Mouse (Mus musculus) forebrain, embryonic 10.5 days (tissue): Measurements from ENCODE around the gene Olfr1375. TPM values are rescaled to one million over a fixed set of nuclear protein-coding genes. Genes with fewer than 3 reads are reported as not detected.
"Not testable (repeated sequence)": the region's sequence is repeated elsewhere in the genome, so short reads cannot be mapped to it uniquely, and the experiment has no call there.

Source experiments
- DNase-seq: peaks from one replicate; pipeline ENCODE4 v3.0.0-alpha.2; 2017; ENCODE audit warnings: low spot score; ENCODE audit errors: extremely low spot score
- H3K27ac ChIP-seq: fragments of 300-500 bp; sonication (generic); 2 replicates; pipeline ENCODE4 v1.5.1; 2016; ENCODE audit warnings: mild to moderate bottlenecking
- H3K27me3 ChIP-seq: fragments of 300-500 bp; sonication (generic); 2 replicates; pipeline ENCODE4 v1.6.1; 2016; ENCODE audit warnings: mild to moderate bottlenecking; ENCODE audit not compliant: poor library complexity, severe bottlenecking
- H3K36me3 ChIP-seq: fragments of 300-500 bp; sonication (generic); replicated peaks from 2 replicates; pipeline ENCODE4 v1.6.1; 2016; ENCODE audit warnings: mild to moderate bottlenecking, moderate library complexity
- H3K4me1 ChIP-seq: fragments of 300-500 bp; sonication (generic); 2 replicates; pipeline ENCODE4 v1.6.1; 2016
- H3K4me3 ChIP-seq: fragments of 300-500 bp; sonication (generic); 2 replicates; pipeline ENCODE4 v1.5.1; 2016; ENCODE audit warnings: mild to moderate bottlenecking, moderate library complexity
- H3K9me3 ChIP-seq: fragments of 300-500 bp; sonication (generic); 2 replicates; pipeline ENCODE4 v1.6.1; 2016; ENCODE audit warnings: mild to moderate bottlenecking, moderate library complexity
- WGBS: fragments of 180-500 bp; shearing (Covaris S2); methylation state at CpG from one replicate; pipeline ENCODE4 v1.1.7; 2016; 5-methylcytosine and 5-hydroxymethylcytosine counted together
- polyA plus RNA-seq: library from polyadenylated mRNA; unstranded; fragments of >200 nt; fragmentation: Nextera tagmentation; extraction: Ambion mirVana; gene quantifications from 2 replicates; pipeline ENCODE4 v1.2.1, GENCODE M21; 2016

Olfr1375 gene
- not detected in 2 replicates for polyA plus RNA-seq

DNA sequence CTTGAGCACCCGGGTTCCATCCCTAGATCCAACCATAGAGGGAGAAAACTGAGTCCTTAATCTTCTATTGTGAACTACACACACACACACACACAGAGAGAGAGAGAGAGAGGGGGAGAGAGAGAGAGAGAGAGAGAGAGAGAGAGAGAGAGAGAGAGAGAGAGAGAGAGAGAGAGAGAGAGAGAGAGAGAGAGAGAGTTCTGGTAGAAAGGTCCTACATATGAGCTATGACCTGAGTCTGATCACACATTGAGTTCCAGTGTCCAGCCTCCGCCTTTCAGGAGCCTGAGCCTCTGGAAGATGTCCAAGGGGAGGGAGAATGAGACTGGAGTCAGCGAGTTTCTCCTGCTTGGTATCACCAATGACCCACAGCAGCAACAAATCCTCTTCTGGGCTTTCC lies at the start of gene Olfr1375:
Gene Olfr1375 (plus strand): TSS at position 301 of the 400 bp plus-strand sequence.
- H3K9me3 ChIP-seq, H3K36me3 ChIP-seq, H3K27ac ChIP-seq, H3K27me3 ChIP-seq, DNase-seq, H3K4me3 ChIP-seq, H3K4me1 ChIP-seq: not testable (repeated sequence)
- 83% methylated on average over 3 of the region's 3 CpGs for WGBS

DNA sequence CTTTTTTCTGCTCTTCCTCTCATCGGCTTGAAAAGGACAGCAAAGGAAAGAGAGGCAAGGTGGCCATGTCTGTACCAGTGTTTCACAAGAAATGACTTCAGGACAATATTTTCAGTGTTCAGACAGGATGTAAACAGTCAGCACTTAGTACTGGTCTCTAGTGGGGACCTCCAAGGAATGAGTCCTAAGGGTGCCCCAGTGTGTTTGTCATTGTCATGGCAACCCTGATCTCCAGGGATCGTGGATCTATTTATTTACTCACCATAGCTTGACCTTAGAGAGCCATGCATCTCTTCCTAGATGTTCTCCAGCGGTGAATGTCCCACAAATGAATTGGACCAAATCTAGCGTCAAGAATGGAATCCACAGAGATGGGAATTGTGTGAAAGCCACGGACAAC lies 44.6 kb upstream of the Olfr1375 start, which contains the start of gene Olfr51:
Gene Olfr51 (plus strand): TSS at position 301 of the 400 bp plus-strand sequence.
- Histone ChIP-seq H3K27me3 (no peaks in the 10 kb centered on the region), H3K36me3 (no peaks in the 10 kb centered on the region), H3K9me3 (no peaks in the 10 kb centered on the region; the same call in 1 of the 2 replicates), H3K4me1 (no peaks in the 10 kb centered on the region), H3K4me3 (no peak within 1 kb of the TSS), H3K27ac (no peak within 1 kb of the TSS)
- WGBS: 86% methylated on average over 5 of the region's 5 CpGs
- no peak for DNase-seq

DNA sequence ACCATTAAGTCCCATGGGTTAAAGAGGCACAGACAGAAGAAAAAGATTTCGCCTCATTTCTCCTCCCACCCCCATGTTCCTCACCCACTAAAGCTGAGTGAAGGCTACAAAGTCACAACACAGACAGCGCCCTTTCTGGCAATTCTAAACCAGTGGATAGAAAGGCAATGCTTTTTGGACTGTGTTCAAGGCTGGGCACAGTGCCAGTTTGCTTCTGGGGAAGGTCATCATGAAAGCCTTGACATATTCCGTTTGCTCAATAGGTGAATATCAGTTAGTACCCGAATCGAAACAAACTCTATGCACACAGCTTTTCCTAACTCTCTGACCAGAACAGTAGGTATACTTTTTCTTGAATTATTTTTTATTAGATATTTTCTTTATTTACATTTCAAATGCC lies 36.1 kb upstream of the Olfr1375 start:
- no peak for DNase-seq
- Histone ChIP-seq H3K27me3 (no peaks in the 10 kb centered on the region), H3K4me3 (no peak overlapping the region), H3K9me3 (no peaks in the 10 kb centered on the region), H3K36me3 (no peaks in the 10 kb centered on the region), H3K4me1 (no peaks in the 10 kb centered on the region), H3K27ac (no peak overlapping the region)
- 94% methylated on average over 5 of the region's 5 CpGs for WGBS

DNA sequence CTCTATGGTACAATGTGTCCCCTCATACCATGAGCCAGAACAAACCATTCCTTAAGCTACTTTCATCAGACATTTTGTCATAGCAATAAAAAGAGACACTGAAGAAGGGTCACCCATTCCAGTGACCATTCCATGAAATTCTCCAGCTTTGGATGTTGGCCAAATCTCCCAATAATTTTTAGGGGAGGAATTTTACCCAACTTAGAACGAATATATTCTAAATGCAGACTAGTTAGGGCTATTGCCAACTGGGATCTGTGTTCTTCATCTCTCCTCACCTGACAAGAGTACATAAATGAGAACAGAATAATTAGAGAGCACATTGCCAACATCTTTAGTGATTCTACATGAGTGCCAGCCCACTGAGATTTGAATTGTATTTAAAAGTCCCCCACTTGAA lies 34.0 kb upstream of the Olfr1375 start, which contains the start of gene Olfr54:
Gene Olfr54 (plus strand): TSS at position 301 of the 400 bp plus-strand sequence.
- DNase-seq: no peak
- Histone ChIP-seq H3K36me3 (no peaks in the 10 kb centered on the region), H3K9me3 (no peaks in the 10 kb centered on the region), H3K27ac (no peak within 1 kb of the TSS), H3K27me3 (no peaks in the 10 kb centered on the region), H3K4me1 (no peaks in the 10 kb centered on the region), H3K4me3 (no peak within 1 kb of the TSS)
- 80% methylated on average over 1 of the region's 1 CpGs for WGBS

DNA sequence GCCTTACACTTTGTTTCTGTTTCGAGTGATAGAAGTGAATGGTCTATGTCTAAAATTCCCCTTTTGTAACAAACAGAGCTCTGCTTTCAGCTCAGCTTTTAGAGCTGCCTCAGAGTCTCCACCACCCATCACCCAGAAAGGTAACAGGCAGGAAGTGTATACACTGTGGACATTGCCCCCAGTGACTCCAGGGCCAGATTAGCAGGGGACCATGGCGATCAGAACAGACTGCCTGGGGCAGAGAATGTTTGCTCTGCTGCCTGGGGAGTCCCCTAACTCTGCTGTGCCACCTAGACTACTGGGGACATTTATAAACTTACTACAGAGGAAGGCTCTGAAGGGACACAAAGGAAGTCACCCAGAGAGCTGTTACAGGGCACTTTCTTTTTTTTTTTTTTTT lies 31.6 kb upstream of the Olfr1375 start:
- 50% methylated on average over 2 of the region's 2 CpGs for WGBS
- no peak overlapping the region for H3K27ac ChIP-seq
- no peaks in the 10 kb centered on the region for H3K27me3 ChIP-seq
- no peaks in the 10 kb centered on the region for H3K4me1 ChIP-seq
- no peaks in the 10 kb centered on the region for H3K9me3 ChIP-seq
- H3K4me3 ChIP-seq: no peak overlapping the region
- DNase-seq: no peak
- no peaks in the 10 kb centered on the region for H3K36me3 ChIP-seq

DNA sequence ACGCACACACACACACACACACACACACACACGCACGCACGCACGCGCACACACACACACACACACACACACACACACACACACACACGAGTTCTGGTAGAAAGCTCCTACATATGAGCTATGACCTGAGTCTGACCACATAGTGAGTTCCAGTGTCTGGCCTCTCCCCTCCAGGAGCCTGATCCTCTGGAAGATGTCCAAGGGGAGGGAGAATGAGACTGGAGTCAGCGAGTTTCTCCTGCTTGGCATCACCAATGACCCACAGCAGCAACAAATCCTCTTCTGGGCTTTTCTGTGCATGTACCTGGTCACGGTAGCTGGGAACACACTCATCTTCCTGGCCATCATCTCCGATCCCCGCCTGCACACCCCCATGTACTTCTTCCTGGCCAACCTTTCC lies 21.1 kb upstream of the Olfr1375 start:
- H3K4me1 ChIP-seq, DNase-seq, H3K9me3 ChIP-seq, H3K27ac ChIP-seq, H3K4me3 ChIP-seq, H3K27me3 ChIP-seq, H3K36me3 ChIP-seq: not testable (repeated sequence)
- 89% methylated on average over 11 of the region's 11 CpGs for WGBS

DNA sequence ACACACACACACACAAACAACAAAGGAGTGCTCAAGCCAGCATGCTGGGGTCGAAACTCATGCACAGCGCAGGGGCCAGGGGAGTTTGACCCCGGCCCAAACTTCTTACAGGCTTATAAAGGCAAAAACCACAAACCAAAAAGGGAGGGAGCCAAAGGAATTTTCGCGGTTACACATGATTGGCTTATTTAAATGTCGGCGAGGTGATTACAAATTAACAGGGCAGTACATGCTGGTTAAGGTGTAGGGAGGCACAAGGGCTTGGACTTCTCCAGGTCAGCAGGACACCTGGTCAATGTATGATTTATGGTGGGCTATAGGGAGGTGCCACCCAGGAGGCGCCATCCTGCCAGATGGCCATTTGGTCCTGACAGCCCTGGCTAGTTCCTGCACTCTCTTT lies 18.5 kb upstream of the Olfr1375 start:
- H3K27me3 ChIP-seq, H3K9me3 ChIP-seq, H3K4me3 ChIP-seq, H3K36me3 ChIP-seq, H3K4me1 ChIP-seq, DNase-seq, H3K27ac ChIP-seq: not testable (repeated sequence)
- 88% methylated on average over 8 of the region's 8 CpGs for WGBS

DNA sequence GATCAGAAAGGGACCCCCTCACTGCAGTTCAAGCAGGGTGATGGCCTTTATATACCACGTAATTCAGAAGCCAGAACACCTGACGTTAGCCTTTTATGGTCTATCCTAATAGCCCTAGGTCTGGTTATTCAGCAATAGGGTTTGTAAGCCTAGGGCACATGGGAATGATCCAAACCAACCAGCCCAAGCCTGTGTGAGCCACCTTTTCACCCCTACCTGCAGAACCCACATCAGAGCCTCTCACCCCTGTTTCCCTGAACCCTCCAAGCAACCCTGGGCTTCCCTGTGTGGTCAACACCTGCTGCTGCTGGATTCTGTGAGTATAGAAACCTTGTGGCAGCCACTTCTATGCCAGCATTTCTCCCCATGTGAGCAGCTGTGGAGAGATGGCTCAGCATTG lies 17.7 kb upstream of the Olfr1375 start:
- no peak for DNase-seq
- no peaks in the 10 kb centered on the region for H3K27me3 ChIP-seq
- no peaks in the 10 kb centered on the region for H3K4me1 ChIP-seq
- WGBS: 88% methylated on average over 2 of the region's 2 CpGs
- H3K36me3 ChIP-seq: no peaks in the 10 kb centered on the region
- no peak overlapping the region for H3K27ac ChIP-seq
- H3K4me3 ChIP-seq: no peak overlapping the region
- H3K9me3 ChIP-seq: no peaks in the 10 kb centered on the region

DNA sequence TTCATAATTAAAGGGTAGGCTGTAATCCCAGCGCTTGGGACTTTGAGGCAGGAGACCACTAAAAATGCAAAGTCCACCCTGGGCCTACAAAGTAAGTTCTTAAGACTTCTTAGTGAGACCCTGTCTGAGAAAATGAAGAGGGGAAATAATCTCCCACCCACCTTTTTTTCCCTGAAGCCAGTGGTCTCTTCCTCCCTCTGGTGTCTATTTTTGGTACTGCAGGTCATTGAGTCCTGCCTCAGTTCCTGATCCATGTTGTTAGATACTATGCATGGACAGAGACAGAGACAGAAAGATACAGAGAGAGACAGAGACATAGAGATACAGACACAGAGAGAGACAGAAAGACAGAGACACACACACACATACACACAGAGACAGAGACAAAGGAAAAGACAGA lies 15.1 kb upstream of the Olfr1375 start:
- 13% methylated on average over 1 of the region's 1 CpGs for WGBS
- H3K9me3 ChIP-seq: no peaks in the 10 kb centered on the region
- H3K27me3 ChIP-seq: no peaks in the 10 kb centered on the region
- no peaks in the 10 kb centered on the region for H3K4me1 ChIP-seq
- no peak overlapping the region for H3K27ac ChIP-seq
- H3K36me3 ChIP-seq: no peaks in the 10 kb centered on the region
- H3K4me3 ChIP-seq: no peak overlapping the region
- peak; percentile 16 for DNase-seq

DNA sequence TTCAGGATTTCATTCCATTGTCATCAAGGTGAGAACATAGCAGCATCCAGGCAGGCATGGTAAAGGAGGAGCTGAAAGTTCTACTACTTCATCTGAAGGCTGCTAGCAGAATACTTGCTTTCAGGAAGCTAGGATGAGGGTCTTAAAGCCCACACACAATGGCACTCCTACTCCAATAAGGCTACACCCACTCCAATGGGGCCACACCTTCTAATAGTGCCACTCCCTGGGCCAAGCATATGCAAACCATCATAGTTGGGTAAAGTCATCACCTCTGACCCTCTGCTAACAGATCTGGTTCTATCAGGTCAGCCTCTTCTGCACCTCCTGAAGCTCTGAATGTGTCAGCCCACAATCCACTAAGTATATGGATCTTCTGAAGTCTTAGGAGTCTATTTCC lies 13.8 kb upstream of the Olfr1375 start:
- H3K4me1 ChIP-seq, H3K4me3 ChIP-seq, H3K27ac ChIP-seq, H3K27me3 ChIP-seq, H3K9me3 ChIP-seq, H3K36me3 ChIP-seq, DNase-seq: not testable (repeated sequence)

DNA sequence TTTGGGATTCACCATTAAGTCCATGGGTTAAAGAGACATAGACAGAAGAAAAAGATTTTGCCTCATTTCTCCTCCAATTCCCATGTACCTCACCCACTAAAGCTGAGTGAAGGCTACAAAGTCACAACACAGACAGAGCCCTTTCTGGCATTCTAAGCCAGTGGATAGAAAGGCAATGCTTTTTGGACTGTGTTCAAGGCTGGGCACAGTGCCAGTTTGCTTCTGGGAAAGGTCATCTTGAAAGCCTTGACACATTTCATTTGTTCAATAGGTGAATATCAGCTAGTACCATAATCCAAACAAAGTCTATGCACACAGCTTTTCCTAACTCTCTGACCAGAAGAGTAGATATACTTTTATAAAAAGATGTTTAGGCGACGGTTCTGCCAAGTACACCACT lies 12.0 kb upstream of the Olfr1375 start:
- Histone ChIP-seq H3K27ac (no peak overlapping the region), H3K27me3 (no peaks in the 10 kb centered on the region), H3K4me1 (no peaks in the 10 kb centered on the region), H3K4me3 (no peak overlapping the region), H3K9me3 (no peaks in the 10 kb centered on the region), H3K36me3 (no peaks in the 10 kb centered on the region)
- no peak for DNase-seq
- 93% methylated on average over 2 of the region's 2 CpGs for WGBS

DNA sequence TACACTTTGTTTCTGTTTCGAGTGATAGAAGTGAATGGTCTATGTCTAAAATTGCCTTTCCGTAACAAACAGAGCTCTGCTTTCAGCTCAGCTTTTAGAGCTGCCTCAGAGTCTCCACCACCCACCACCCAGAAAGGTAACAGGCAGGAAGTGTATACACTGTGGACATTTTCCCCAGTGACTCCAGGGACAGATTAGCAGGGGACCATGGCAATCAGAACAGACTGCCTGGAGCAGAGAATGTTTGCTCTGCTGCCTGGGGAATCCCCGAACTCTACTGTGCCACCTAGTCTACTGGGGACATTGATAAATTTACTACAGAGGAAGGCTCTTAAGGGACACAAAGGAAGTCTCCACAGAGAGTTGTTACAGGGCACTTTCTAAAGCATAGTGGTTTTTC lies 3.1 kb upstream of the Olfr1375 start:
- 88% methylated on average over 3 of the region's 3 CpGs for whole genome bisulfite sequencing
- not testable (repeated sequence) for H3K9me3 ChIP-seq, H3K36me3 ChIP-seq, H3K4me1 ChIP-seq, H3K27ac ChIP-seq, H3K4me3 ChIP-seq, DNase-seq, H3K27me3 ChIP-seq

DNA sequence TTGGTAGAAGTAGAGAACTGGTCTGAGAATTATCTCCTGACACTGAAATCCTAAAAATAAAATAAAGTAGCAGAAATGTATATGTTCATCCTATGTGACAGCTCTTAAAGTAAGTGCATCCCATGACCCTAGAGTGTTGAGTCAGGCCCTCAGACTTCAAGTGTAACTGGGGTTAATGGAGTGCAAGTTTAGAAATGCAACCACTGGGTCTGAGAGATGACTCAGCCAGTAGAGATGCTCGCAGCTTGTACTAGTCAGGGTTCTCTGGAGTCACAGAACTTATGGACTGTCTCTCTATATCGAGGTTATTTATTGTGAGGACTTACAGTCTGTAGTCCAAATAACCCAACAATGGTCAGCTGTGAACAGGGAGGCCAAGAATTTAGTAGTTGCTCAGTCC lies 3.8 kb downstream of the Olfr1375 start:
- Histone ChIP-seq H3K4me1 (no peaks in the 10 kb centered on the region), H3K27me3 (no peaks in the 10 kb centered on the region), H3K4me3 (no peak overlapping the region), H3K27ac (no peak overlapping the region), H3K9me3 (no peaks in the 10 kb centered on the region), H3K36me3 (no peaks in the 10 kb centered on the region)
- 86% methylated on average over 2 of the region's 2 CpGs for WGBS
- no peak for DNase-seq

DNA sequence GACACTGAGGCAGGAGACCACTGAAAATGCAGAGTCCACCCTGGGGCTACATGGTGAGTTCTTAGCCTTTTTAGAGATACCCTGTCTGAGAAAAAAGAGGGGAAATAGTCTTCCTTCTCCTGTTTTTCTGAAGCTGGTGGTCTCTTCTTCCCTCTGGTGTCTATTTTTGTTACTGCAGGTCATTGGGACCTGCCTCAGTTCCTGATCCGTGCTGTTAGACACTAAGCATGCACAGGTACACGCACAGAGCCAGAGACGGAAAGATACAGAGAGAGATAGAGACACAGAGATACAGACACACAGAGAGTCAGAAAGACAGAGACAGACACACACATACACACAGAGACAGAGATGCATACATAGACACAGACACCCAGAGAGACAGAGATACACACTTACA lies 5.3 kb downstream of the Olfr1375 start:
- 60% methylated on average over 3 of the region's 3 CpGs for WGBS
- DNase-seq: no peak

More for the DNA sequence above, 5.3 kb downstream of the Olfr1375 start:
- Histone ChIP-seq H3K4me3 (no peak overlapping the region), H3K4me1 (no peaks in the 10 kb centered on the region), H3K27me3 (no peaks in the 10 kb centered on the region), H3K27ac (no peak overlapping the region), H3K9me3 (no peaks in the 10 kb centered on the region), H3K36me3 (no peaks in the 10 kb centered on the region)
